Mouse (Mus musculus) limb, embryonic 14.5 days (tissue): ENCODE measurements around the gene Tor4a. TPM values are rescaled to one million over a fixed set of nuclear protein-coding genes. Genes with fewer than 3 reads are reported as not detected.

Experiments
- ATAC-seq: fragments of 200-750 bp; cut with Nextera tagmentation; 2 replicates; pipeline ENCODE4 v1.8.0; 2017; ENCODE audit warnings: low read depth, moderate number of reproducible peaks, moderate TSS enrichment; ENCODE audit not compliant: low FRiP score
- DNase-seq: peaks from one replicate; pipeline ENCODE4 v3.0.0-alpha.2; 2015; ENCODE audit warnings: low spot score
- H3K27ac ChIP-seq: fragments of 300-500 bp; sonication (generic); replicated peaks from 2 replicates; pipeline ENCODE4 v1.5.1; 2014; ENCODE audit warnings: low read depth, mild to moderate bottlenecking, low read length, moderate library complexity, mixed read lengths
- H3K27me3 ChIP-seq: fragments of 300-500 bp; sonication (generic); 2 replicates; pipeline ENCODE4 v1.6.1; 2014; ENCODE audit warnings: low read length, mixed read lengths; ENCODE audit not compliant: control insufficient read depth, insufficient read depth
- H3K36me3 ChIP-seq: fragments of 300-500 bp; sonication (generic); 2 replicates; pipeline ENCODE4 v1.6.1; 2014; ENCODE audit warnings: mild to moderate bottlenecking, low read length, moderate library complexity, mixed read lengths; ENCODE audit not compliant: control insufficient read depth, insufficient read depth
- H3K4me1 ChIP-seq: fragments of 300-500 bp; sonication (generic); 2 replicates; pipeline ENCODE4 v1.6.1; 2014; ENCODE audit warnings: antibody characterized with exemption, low read length, mixed read lengths; ENCODE audit not compliant: control insufficient read depth, insufficient read depth
- H3K4me2 ChIP-seq: fragments of 300-500 bp; sonication (generic); replicated peaks from 2 replicates; pipeline ENCODE4 v1.6.1; 2014; ENCODE audit warnings: low read depth, mild to moderate bottlenecking, low read length, moderate library complexity; ENCODE audit not compliant: severe bottlenecking
- H3K4me3 ChIP-seq: fragments of 300-500 bp; sonication (generic); replicated peaks from 2 replicates; pipeline ENCODE4 v1.5.1; 2014; ENCODE audit warnings: low read length
- H3K9ac ChIP-seq: fragments of 300-500 bp; sonication (generic); 2 replicates; pipeline ENCODE4 v1.6.1; 2014; ENCODE audit warnings: mild to moderate bottlenecking, low read depth, low read length, moderate library complexity; ENCODE audit not compliant: severe bottlenecking
- H3K9me3 ChIP-seq: fragments of 300-500 bp; sonication (generic); 2 replicates; pipeline ENCODE4 v1.6.1; 2016; ENCODE audit warnings: low read length; ENCODE audit not compliant: control insufficient read depth
- POLR2A ChIP-seq: fragments of 200-500 bp; IDR thresholded peaks from 2 replicates; pipeline ENCODE4 v1.8.0; 2012; ENCODE audit warnings: inconsistent platforms, mild to moderate bottlenecking, moderate library complexity, borderline replicate concordance; ENCODE audit not compliant: insufficient read depth, insufficient read length; ENCODE audit errors: extremely low read depth
- WGBS: fragments of 180-500 bp; shearing (Covaris S2); extraction: QIAGEN DNeasy Blood & Tissue Kit; methylation state at CpG from one replicate; pipeline ENCODE4 v1.1.7; 2014; 5-methylcytosine and 5-hydroxymethylcytosine counted together
- polyA plus RNA-seq, 2 experiments: library from polyadenylated mRNA; depleted of rRNA in 1 of 2; stranded (reverse) in 1 of 2; unstranded in 1 of 2; fragments of >200 nt; fragmentation: Nextera tagmentation in 1 of 2; extraction: Ambion mirVana in 1 of 2; gene quantifications; 2 replicates each; pipeline versions ENCODE4 v1.2.1 to v1.2.3; 2012 to 2014

Gene Tor4a
- polyA plus RNA-seq, 2 experiments: 5.9 to 8.1 TPM

DNA sequence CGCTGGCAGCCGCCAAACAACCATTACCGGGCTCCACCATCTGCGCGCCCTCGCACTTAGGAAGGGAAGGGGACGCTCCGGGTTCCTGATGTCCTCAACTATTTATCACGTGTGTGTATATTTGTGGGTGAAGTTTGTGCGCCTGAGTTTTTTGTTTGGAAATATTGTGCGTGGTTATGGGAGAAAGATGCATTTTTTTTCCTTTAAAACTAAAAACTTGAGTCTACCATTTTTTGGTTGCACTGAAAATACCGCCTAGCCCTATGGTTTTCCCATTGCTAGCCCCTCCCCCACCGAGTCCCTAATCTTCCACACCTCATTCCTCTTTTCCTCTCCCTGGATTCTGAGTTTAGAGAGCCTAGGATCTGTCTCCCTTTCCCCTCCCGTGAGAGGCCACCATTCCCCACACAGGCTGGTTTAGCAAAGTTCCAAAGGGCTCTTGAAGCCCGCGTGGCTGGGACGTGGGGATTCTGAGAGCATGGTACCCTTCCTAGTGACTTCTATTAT is 14.7 kb downstream of the Tor4a start:
- DNase-seq (no peak), ATAC-seq (no peak)
- Histone ChIP-seq H3K4me3 (peak overlapping the region; percentile 55), H3K4me2 (peak overlapping the region; percentile 88), H3K27me3 (peaks cover 58% of the 10 kb centered on the region), H3K36me3 (no peaks in the 10 kb centered on the region), H3K4me1 (peaks cover 35% of the 10 kb centered on the region), H3K9me3 (no peaks in the 10 kb centered on the region), H3K9ac (peak overlapping the region; percentile 43), H3K27ac (no peak overlapping the region)
- 1% methylated on average over 16 of the region's 17 CpGs for WGBS
- TF ChIP-seq POLR2A: no peak

GRCm38 (mm10) chr2:25180973-25181890 is 15.5 kb downstream of the Tor4a start:
- Histone ChIP-seq H3K4me2 (peak overlapping the region; percentile 88), H3K9ac (peak overlapping the region; percentile 43), H3K36me3 (no peaks in the 10 kb centered on the region), H3K4me1 (peaks cover 42% of the 10 kb centered on the region), H3K27ac (no peak overlapping the region; the same call in 1 of the 2 replicates), H3K9me3 (no peaks in the 10 kb centered on the region), H3K27me3 (peaks cover 58% of the 10 kb centered on the region), H3K4me3 (peak overlapping the region; percentile 55)
- no peak for DNase-seq
- ATAC-seq: peak; percentile 13; the same call in 1 of the 2 replicates
- TF ChIP-seq POLR2A: no peak
- WGBS: under 1% methylated on average over 95 of the region's 100 CpGs

DNA sequence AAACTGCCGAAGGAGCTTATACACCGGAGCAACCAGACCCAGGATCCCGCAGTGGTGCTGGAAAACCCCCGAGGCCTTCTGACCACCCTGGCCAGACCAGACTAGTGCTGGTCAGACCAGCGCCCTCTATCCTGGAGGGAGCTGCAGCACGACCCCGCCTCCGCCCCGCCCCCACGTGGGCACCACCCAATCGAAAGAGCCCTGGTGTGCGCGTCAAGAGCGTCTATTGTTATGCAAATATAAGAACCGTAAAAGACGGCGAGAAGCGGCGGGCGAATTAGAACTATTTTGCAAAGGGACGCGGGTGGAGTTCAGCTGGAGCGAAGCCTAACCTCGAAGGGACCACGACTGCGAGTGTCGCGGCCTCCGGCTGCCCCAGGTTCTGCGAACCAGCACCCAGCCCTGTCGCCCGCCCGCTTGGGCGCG is 16.2 kb downstream of the Tor4a start, which contains the start of gene Nrarp:
Gene Nrarp (plus strand): TSS at position 281 of the 426 bp plus-strand sequence.
- Histone ChIP-seq H3K27ac (no peak within 1 kb of the TSS; the same call in 1 of the 2 replicates), H3K4me1 (peaks cover 42% of the 10 kb centered on the region), H3K36me3 (no peaks in the 10 kb centered on the region), H3K27me3 (peaks cover 58% of the 10 kb centered on the region), H3K4me3 (peak within 1 kb of the TSS; percentile 55), H3K9me3 (no peaks in the 10 kb centered on the region), H3K9ac (peak within 1 kb of the TSS; percentile 43), H3K4me2 (peak within 1 kb of the TSS; percentile 88)
- under 1% methylated on average over 29 of the region's 35 CpGs for WGBS
- ATAC-seq (peak; percentile 86), DNase-seq (peak; percentile 79)
- no peak for TF ChIP-seq POLR2A

- DNase-seq (peak; percentile 23), ATAC-seq (no peak)
- Histone ChIP-seq H3K9me3 (no peaks in the 10 kb centered on the region), H3K9ac (no peak overlapping the region), H3K4me2 (peak overlapping the region; percentile 88), H3K27me3 (peaks cover 51% of the 10 kb centered on the region), H3K36me3 (no peaks in the 10 kb centered on the region), H3K4me3 (peak overlapping the region; percentile 55), H3K4me1 (peaks cover 42% of the 10 kb centered on the region), H3K27ac (no peak overlapping the region)
- WGBS: 12% methylated on average over 15 of the region's 15 CpGs
- no peak for TF ChIP-seq POLR2A
Measured at GRCm38 (mm10) chr2:25179566-25180217, 17.0 kb downstream of the Tor4a start.
